Mouse (Mus musculus) E14TG2a.4 (cell line): ENCODE results near the gene Eps15.

Experiments
- CTCF ChIP-seq: conservative IDR thresholded peaks from 2 replicates; pipeline ENCODE4 v1.5.1; 2014; ENCODE audit warnings: low read length
- NANOG ChIP-seq: IDR thresholded peaks from 2 replicates; pipeline ENCODE4 v1.6.1; 2014; ENCODE audit warnings: borderline replicate concordance, low read length, mixed read lengths
- POU5F1 ChIP-seq: IDR thresholded peaks from 2 replicates; pipeline ENCODE4 v1.6.1; 2014; ENCODE audit warnings: low read length, borderline replicate concordance

- TF ChIP-seq CTCF (no peak), POU5F1 (no peak), NANOG (no peak)
These were observed 120.4 kb downstream of the Eps15 start for GRCm38 (mm10) chr4:109400366-109400980.
